Comparison of ENCODE assay signal across 13 mouse cellular contexts in genomic region chr1:73244016-73244415, GRCm38 (mm10).
"Had no signal": no experiment of that assay in that cellular context is flagged by ENCODE, and none has a peak within 500 bp of the region (broad histone marks: within the 10 kb centered on the region; RNA-seq: fewer than 3 reads in every experiment).

No protein-coding gene starts in this region.

- H3K27me3 ChIP-seq: liver, embryonic 15.5 days; midbrain, embryonic 13.5 days; neural tube, embryonic 15.5 days had no signal

- H3K36me3 ChIP-seq: limb, embryonic 10.5 days; liver, embryonic 15.5 days; midbrain, embryonic 13.5 days; neural tube, embryonic 15.5 days had no signal

- H3K9me3 ChIP-seq: limb, embryonic 10.5 days; liver, embryonic 15.5 days; midbrain, embryonic 13.5 days; neural tube, embryonic 15.5 days had no signal

- H3K4me3 ChIP-seq: limb, embryonic 10.5 days; liver, embryonic 15.5 days; midbrain, embryonic 13.5 days; neural tube, embryonic 15.5 days had no signal

- ATAC-seq: lung, postnatal 0 days; midbrain, embryonic 13.5 days had no signal

- H3K4me1 ChIP-seq: liver, embryonic 15.5 days; midbrain, embryonic 13.5 days; neural tube, embryonic 15.5 days had no signal

- H3K9ac ChIP-seq: liver, embryonic 15.5 days; midbrain, embryonic 13.5 days; neural tube, embryonic 15.5 days had no signal

- DNase-seq: kidney, postnatal 36 days; lung, adult 2 months; lung, postnatal 36 days; right cerebral cortex, adult 18-20 months; right cerebral cortex, postnatal 25 days; thymus, postnatal 4 days had no signal

- H3K27ac ChIP-seq: limb, embryonic 10.5 days; liver, embryonic 15.5 days; midbrain, embryonic 13.5 days; neural tube, embryonic 15.5 days; stomach, postnatal 0 days had no signal

- H3K4me2 ChIP-seq: liver, embryonic 11.5 days; liver, embryonic 15.5 days; midbrain, embryonic 13.5 days; neural tube, embryonic 15.5 days had no signal
